24 mouse cellular contexts compared by ENCODE assay signal in genomic region chr7:34296124-34296523, GRCm38 (mm10). TPM values are rescaled to one million over a fixed set of nuclear protein-coding genes. Genes with fewer than 3 reads are reported as not detected.
"Had no signal": no experiment of that assay in that cellular context is flagged by ENCODE, and none has a peak within 500 bp of the region (broad histone marks: within the 10 kb centered on the region; RNA-seq: fewer than 3 reads in every experiment).

No protein-coding gene starts in this region.

- H3K9ac ChIP-seq: lung, embryonic 14.5 days; midbrain, embryonic 12.5 days; neural tube, embryonic 13.5 days; neural tube, embryonic 15.5 days had no signal

- H3K4me3 ChIP-seq: midbrain, embryonic 10.5 days; midbrain, embryonic 12.5 days; myocyte; neural tube, embryonic 13.5 days; neural tube, embryonic 15.5 days had no signal

- H3K4me2 ChIP-seq: lung, embryonic 14.5 days; midbrain, embryonic 12.5 days; neural tube, embryonic 13.5 days; neural tube, embryonic 15.5 days had no signal

- H3K36me3 ChIP-seq: midbrain, embryonic 12.5 days; neural tube, embryonic 15.5 days had no signal

- H3K27me3 ChIP-seq: midbrain, embryonic 12.5 days; neural tube, embryonic 13.5 days; neural tube, embryonic 15.5 days had no signal

- DNase-seq: lung, embryonic 14.5 days; lung, postnatal 10 days; lung, postnatal 4 days; midbrain, embryonic 14.5 days; retina, postnatal 1 day; right cerebral cortex, adult 18-20 months; right cerebral cortex, postnatal 25 days; right cerebral cortex, postnatal 4 days; spleen, adult 18-20 months; thymus, adult 18-20 months; thymus, postnatal 14 days; thymus, postnatal 36 days had no signal

- H3K9me3 ChIP-seq: midbrain, embryonic 10.5 days; midbrain, embryonic 12.5 days; neural tube, embryonic 13.5 days; neural tube, embryonic 15.5 days had no signal

- H3K27ac ChIP-seq: midbrain, embryonic 10.5 days; midbrain, embryonic 12.5 days; neural tube, embryonic 13.5 days; neural tube, embryonic 15.5 days had no signal

- ATAC-seq: midbrain, embryonic 16.5 days had no signal

- H3K4me1 ChIP-seq: midbrain, embryonic 10.5 days; midbrain, embryonic 12.5 days; neural tube, embryonic 13.5 days; neural tube, embryonic 15.5 days had no signal

RNA-seq across cellular contexts. Expression of gene Gm6096, which starts 45.3 kb away (rescaled TPM):
- total RNA-seq: megakaryocyte, adult 5-6 weeks; megakaryocyte-erythroid progenitor cell, adult 5-6 weeks had no signal
- polyA plus RNA-seq: lung, embryonic 16.5 days; midbrain, embryonic 10.5 days; midbrain, embryonic 16.5 days; neural tube, embryonic 13.5 days; neural tube, embryonic 15.5 days; small intestine, adult 2 months; stomach, embryonic 16.5 days; thymus, postnatal 0 days had no signal
